Mouse (Mus musculus): ENCODE results near the gene Sdha. TPM values are rescaled to one million over a fixed set of nuclear protein-coding genes. Genes with fewer than 3 reads are reported as not detected.

Gene Sdha
- polyA plus RNA-seq, 1 experiment = 85.4 TPM

DNA sequence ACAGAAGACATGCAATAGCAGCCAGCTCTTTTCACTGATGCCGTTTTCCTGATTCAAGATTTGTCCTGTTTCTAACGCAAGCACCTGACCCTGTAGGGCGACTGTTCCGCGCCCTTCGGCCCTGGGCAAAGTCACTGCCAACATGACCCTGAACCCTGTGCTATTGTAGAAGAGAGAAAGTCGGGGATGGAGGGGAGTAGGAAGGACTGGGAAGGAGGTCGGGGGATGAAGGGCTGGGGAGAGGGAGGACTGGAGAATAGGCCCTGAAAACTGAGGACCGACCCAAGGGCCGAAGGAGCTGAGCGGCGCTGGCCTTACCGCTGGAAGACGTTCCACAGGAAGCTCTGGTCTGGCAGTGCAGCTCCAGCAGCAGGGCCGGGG is 33.3 kb downstream of the Sdha start:
- WGBS = 1% methylated on average over 15 of the region's 15 CpGs
- peak overlapping the region; percentile 63 for H3K27ac ChIP-seq (ENCODE audit: control insufficient read depth, insufficient read depth, low read depth, low read length, poor library complexity)
- peak overlapping the region; percentile 80 for H3K4me3 ChIP-seq (replicated peaks; ENCODE audit: control insufficient read depth, low read depth, low read length)
- no peaks in the 10 kb centered on the region for H3K4me1 ChIP-seq (ENCODE audit: control insufficient read depth, insufficient read depth, low read length)
- TF ChIP-seq POLR2A (IDR thresholded peaks at IDR 0.05; ENCODE audit: borderline replicate concordance, control insufficient read depth, low read depth, low read length) = no peak
- TF ChIP-seq CTCF (IDR thresholded peaks at IDR 0.05; ENCODE audit: control insufficient read depth, insufficient read depth, low read length) = no peak

DNA sequence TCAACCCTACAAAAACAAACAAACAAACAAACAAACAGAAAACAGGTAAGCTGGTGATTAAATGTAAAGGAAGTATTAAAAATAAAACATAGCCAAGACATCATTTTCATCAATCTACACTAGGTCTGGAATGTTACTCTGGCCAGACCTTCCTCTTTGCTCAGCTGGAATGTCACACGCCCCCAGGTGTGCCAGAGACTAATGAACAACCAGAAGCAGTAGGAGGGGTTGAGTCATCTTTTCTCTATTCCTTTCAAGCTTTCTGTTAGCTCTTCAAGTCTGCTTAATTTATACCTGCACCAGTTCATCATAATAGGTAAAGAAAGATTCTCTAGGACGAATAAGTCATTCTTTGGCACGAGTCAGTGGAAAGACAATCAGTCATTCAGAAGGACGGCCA is 33.7 kb downstream of the Sdha start:
- 21% methylated on average over 4 of the region's 4 CpGs for WGBS
- no peak overlapping the region for H3K27ac ChIP-seq (ENCODE audit: control insufficient read depth, insufficient read depth, low read depth, low read length, poor library complexity)

DNA sequence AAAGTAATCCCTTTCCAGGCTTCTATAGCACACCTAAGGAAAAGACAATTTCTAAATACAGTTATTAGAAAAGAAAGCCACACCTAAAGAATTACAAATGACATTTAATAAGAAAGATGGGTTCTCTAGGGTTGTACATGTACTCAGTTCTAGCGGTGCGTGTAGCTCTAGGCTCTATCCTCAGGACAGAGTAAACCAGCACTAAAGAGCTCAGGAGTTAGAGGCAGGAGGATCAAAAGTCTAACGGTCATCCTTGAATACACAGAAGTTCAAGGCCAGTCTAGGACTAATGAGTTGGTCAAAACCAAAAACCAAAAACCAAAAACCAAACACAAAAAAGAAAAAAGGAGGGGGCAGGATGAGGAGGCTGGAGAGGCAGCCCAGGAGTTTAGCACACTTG is 35.5 kb downstream of the Sdha start:
- no peak for TF ChIP-seq CTCF (IDR thresholded peaks at IDR 0.05; ENCODE audit: control insufficient read depth, insufficient read depth, low read length)
- no peak for TF ChIP-seq POLR2A (IDR thresholded peaks at IDR 0.05; ENCODE audit: borderline replicate concordance, control insufficient read depth, low read depth, low read length)
- 91% methylated on average over 3 of the region's 3 CpGs for WGBS
- no peak overlapping the region for H3K27ac ChIP-seq (ENCODE audit: control insufficient read depth, insufficient read depth, low read depth, low read length, poor library complexity)
- no peak overlapping the region for H3K4me3 ChIP-seq (replicated peaks; ENCODE audit: control insufficient read depth, low read depth, low read length)
- H3K4me1 ChIP-seq (ENCODE audit: control insufficient read depth, insufficient read depth, low read length) = no peaks in the 10 kb centered on the region

More for the DNA sequence above, 33.7 kb downstream of the Sdha start:
- Histone ChIP-seq H3K4me1 (ENCODE audit: control insufficient read depth, insufficient read depth, low read length) (no peaks in the 10 kb centered on the region), H3K4me3 (replicated peaks; ENCODE audit: control insufficient read depth, low read depth, low read length) (peak overlapping the region; percentile 80)
- TF ChIP-seq CTCF (IDR thresholded peaks at IDR 0.05; ENCODE audit: control insufficient read depth, insufficient read depth, low read length) (no peak), POLR2A (IDR thresholded peaks at IDR 0.05; ENCODE audit: borderline replicate concordance, control insufficient read depth, low read depth, low read length) (no peak)

DNA sequence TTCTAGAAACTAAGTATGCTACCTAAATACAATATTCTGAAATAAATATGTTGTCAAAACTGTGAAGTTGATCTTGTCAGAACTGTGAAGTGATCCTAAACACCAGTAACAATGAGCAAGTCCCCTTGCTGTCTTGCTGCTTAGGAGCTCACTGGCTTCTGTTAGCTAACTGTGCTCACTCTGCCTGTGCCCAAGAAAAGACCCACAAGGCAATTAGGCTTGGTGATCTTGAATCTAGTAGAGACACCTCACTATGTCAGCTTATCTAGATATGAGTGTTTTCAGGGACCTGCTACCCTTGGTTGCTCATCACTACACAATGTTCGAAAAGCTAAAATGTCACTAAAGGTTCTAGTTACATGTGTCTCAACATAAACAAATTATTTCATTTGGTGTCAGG is 44.3 kb downstream of the Sdha start:
- H3K27ac ChIP-seq (ENCODE audit: control insufficient read depth, insufficient read depth, low read depth, low read length, poor library complexity) = no peak overlapping the region
- no peaks in the 10 kb centered on the region for H3K4me1 ChIP-seq (ENCODE audit: control insufficient read depth, insufficient read depth, low read length)
- H3K4me3 ChIP-seq (replicated peaks; ENCODE audit: control insufficient read depth, low read depth, low read length) = no peak overlapping the region
- WGBS = 90% methylated on average over 1 of the region's 1 CpGs
- no peak for TF ChIP-seq CTCF (IDR thresholded peaks at IDR 0.05; ENCODE audit: control insufficient read depth, insufficient read depth, low read length)
- TF ChIP-seq POLR2A (IDR thresholded peaks at IDR 0.05; ENCODE audit: borderline replicate concordance, control insufficient read depth, low read depth, low read length) = no peak

DNA sequence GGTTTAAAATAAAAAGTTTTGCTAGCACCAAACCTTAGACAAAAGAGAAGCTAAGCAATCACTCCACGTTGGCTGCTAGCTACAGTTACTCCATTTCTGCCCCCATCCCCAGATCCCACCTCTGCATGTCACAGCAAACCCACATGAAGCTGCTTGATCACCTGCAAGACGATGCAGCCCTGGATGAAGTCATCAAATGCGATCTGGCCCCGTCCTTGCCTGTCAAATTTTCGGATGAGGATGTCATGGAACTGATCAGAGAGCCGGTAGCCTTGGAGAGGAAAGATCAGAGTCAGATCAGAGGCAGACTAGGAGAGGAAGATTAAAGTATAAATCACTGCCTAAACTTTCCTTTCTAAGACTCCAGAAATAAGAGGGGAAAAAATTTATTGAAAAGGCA is 44.7 kb downstream of the Sdha start:
- H3K4me1 ChIP-seq (ENCODE audit: control insufficient read depth, insufficient read depth, low read length) = no peaks in the 10 kb centered on the region
- H3K27ac ChIP-seq (ENCODE audit: control insufficient read depth, insufficient read depth, low read depth, low read length, poor library complexity) = no peak overlapping the region
- no peak for TF ChIP-seq POLR2A (IDR thresholded peaks at IDR 0.05; ENCODE audit: borderline replicate concordance, control insufficient read depth, low read depth, low read length)
- TF ChIP-seq CTCF (IDR thresholded peaks at IDR 0.05; ENCODE audit: control insufficient read depth, insufficient read depth, low read length) = no peak
- 91% methylated on average over 6 of the region's 6 CpGs for WGBS
- H3K4me3 ChIP-seq (replicated peaks; ENCODE audit: control insufficient read depth, low read depth, low read length) = no peak overlapping the region

DNA sequence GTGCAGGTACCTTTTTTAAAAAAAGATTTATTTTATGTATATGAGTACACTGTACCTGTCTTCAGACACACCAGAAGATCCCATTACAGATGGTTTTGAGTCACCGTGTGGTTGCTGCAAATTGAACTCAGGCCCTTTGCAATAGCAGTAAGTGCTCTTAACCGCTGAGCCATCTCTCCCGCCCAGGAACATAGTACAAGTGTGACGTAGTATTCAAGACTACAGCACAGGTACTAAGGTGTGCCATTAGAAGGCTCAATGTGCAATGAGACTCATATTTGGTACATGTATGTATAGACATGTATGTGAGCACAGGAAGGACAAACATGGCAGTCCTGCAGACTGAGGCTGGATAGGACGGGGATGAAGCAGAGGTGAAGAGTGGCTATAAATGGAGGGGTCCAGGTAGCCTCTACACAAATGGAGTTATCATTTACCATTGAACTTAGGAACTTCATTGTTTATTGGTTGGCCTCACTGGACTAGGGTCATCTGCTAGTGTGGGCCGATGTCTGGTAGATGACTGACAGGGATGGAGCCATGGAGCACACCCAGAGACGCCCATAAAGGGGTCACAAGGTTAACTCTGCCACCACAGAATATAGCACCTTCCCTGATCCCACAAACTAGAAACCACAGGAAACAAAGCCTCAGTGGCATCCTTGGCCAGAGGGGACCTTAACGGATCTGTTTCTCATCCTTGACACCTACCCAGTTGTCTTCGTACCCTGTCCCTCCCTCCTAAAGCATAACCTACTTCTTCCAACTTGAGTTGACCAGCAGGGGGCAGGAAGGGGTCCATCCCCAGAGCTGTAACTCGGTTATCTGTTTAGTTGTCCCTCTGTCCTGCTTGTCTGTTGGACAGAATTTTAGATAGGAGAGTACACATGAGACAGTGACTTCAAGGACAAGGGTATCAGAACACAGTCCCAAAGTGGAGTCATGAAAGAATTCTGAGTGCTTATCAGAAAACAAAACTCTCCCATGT is 47.7 kb downstream of the Sdha start:
- peak; percentile 26; the same call in 1 of the 2 replicates for TF ChIP-seq CTCF (IDR thresholded peaks at IDR 0.05; ENCODE audit: control insufficient read depth, insufficient read depth, low read length)
- TF ChIP-seq POLR2A (IDR thresholded peaks at IDR 0.05; ENCODE audit: borderline replicate concordance, control insufficient read depth, low read depth, low read length) = no peak
- Histone ChIP-seq H3K27ac (ENCODE audit: control insufficient read depth, insufficient read depth, low read depth, low read length, poor library complexity) (no peak overlapping the region), H3K4me3 (replicated peaks; ENCODE audit: control insufficient read depth, low read depth, low read length) (no peak overlapping the region), H3K4me1 (ENCODE audit: control insufficient read depth, insufficient read depth, low read length) (no peaks in the 10 kb centered on the region)
- 87% methylated on average over 10 of the region's 10 CpGs for WGBS

DNA sequence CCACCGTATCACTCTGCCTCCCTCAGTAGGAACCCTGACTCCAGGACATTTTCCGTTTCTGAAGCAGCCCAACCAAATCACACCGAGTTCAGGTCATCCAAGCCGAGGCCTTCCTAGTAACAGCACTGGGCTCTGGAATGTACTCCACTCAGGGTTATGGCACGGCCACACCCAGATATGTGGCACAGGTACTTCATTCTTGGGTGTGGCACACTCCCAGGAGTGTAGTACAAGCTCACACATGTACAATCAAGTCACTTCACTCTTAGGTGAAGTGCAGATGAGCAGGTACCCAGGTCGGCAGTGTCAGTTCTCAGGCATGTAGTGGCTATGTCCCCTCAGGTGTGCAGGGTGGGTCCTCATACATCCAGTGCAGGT is 48.5 kb downstream of the Sdha start:
- 77% methylated on average over 6 of the region's 6 CpGs for WGBS
- H3K4me3 ChIP-seq (replicated peaks; ENCODE audit: control insufficient read depth, low read depth, low read length) = no peak overlapping the region
- TF ChIP-seq CTCF (IDR thresholded peaks at IDR 0.05; ENCODE audit: control insufficient read depth, insufficient read depth, low read length) (no peak), POLR2A (IDR thresholded peaks at IDR 0.05; ENCODE audit: borderline replicate concordance, control insufficient read depth, low read depth, low read length) (no peak)
- no peak overlapping the region for H3K27ac ChIP-seq (ENCODE audit: control insufficient read depth, insufficient read depth, low read depth, low read length, poor library complexity)
- H3K4me1 ChIP-seq (ENCODE audit: control insufficient read depth, insufficient read depth, low read length) = no peaks in the 10 kb centered on the region

DNA sequence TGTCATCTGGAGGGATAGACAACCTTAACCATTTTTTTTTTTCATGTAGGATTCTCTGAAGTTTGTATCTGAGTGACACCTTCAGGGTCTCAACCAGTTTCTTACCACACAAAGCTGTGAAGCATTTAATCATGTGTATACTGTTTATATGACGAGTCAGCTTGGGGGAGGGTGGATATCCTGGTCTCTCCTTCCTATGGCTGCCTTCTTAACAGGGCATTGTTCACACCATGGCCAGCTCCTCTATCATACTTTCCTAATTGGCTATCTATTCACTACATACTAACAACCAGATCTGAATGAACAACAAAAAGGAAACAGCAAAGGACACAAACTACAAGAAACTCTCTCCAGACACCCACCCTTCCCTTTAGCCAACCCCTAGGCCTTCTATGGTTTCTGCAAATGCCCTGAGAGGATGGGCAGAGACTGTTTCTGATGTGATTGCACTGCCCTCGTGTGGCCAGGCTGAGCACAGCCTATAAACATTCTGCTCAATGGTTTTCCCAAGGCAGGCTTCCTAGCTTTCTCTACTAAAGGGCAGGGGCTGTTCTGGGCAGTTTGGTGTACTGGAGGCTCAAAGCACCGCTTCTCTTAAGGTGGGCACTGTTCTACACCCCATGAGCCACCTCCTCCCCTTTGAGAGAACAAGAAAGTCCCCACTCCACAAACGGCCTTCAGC is 49.0 kb downstream of the Sdha start:
- Histone ChIP-seq H3K27ac (ENCODE audit: control insufficient read depth, insufficient read depth, low read depth, low read length, poor library complexity) (no peak overlapping the region), H3K4me1 (ENCODE audit: control insufficient read depth, insufficient read depth, low read length) (no peaks in the 10 kb centered on the region), H3K4me3 (replicated peaks; ENCODE audit: control insufficient read depth, low read depth, low read length) (no peak overlapping the region)
- TF ChIP-seq POLR2A (IDR thresholded peaks at IDR 0.05; ENCODE audit: borderline replicate concordance, control insufficient read depth, low read depth, low read length) (no peak), CTCF (IDR thresholded peaks at IDR 0.05; ENCODE audit: control insufficient read depth, insufficient read depth, low read length) (peak; percentile 86)
- WGBS = 39% methylated on average over 4 of the region's 4 CpGs
